Mouse (Mus musculus) testis, postnatal 10 days (tissue): ENCODE results near the gene Gm47985.

ENCODE experiments used
- DNase-seq: peaks from one replicate; pipeline ENCODE4 v3.0.0; 2021; ENCODE audit warnings: low spot score

The Gm47985 gene

DNA sequence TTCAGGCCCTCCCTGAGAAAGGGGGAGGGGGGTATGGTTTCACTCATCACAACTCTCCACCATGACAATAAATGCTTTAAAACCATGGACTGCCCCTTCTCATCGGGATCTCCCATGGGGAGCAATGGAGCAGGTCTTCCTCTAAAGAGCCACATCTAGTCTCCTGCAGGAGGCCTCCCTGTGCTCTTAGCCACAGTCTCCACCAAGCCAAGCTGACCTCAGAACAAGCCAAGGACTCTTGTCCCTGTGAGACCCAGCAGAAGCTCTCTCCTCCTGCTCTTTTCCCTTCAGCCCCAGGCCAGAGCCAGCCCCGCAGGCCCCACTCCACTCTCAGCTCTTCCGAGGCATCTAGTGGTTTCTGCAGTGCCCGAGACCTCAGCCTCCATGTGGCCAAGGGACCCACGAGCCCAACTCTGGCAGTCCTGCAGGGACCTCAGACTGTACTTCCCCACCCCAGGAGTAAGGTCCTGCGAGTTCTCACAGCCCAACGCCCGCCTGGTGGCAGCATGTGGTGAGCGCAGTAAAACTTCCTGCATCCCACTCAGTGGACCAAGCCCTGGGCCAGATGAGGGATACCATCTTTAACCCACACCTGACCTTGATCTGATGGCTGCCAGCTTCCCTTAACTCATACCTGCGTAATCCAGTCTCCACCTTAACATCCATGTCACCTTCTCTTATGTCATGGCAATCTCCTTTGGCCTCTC lies 40.4 kb downstream of the Gm47985 start:
- DNase-seq: no peak

DNA sequence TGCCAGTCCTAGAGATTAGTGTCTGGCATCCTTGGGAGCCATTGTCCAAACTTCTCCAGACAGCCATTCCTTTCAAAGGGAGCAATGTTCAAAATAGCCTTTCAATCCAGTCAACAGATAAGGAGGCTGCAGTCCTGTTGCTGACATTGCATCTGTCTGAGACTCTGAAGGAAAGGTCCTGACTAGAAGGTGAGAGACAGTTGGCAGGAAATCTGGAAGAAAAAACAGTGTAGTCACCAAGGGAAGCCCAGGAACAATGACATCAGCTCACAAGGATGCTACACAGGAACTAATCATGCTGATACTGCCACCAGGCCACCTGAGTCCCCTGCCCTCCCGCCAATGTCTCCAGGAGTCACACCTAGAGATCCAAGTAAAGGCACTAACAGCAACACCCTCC lies 41.0 kb downstream of the Gm47985 start:
- no peak for DNase-seq

DNA sequence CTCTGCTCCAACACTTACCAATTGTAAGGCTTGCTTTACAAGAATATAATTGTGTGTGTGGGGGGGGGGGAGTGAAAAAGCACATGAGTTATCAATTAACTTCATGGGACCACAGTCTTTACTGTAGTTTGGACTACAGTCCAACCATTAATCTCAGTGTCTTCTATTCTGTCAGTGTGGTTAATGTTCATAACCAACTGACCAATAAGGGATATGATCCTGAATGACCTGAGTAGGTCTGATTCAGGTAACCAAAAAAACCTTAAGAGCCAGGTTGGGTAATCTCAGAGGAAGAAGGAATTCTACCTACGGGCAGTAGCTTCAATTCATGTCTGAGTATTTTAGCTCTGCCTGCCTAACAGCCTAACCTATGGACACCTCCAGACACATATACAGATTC lies 42.2 kb downstream of the Gm47985 start:
- DNase-seq: no peak

DNA sequence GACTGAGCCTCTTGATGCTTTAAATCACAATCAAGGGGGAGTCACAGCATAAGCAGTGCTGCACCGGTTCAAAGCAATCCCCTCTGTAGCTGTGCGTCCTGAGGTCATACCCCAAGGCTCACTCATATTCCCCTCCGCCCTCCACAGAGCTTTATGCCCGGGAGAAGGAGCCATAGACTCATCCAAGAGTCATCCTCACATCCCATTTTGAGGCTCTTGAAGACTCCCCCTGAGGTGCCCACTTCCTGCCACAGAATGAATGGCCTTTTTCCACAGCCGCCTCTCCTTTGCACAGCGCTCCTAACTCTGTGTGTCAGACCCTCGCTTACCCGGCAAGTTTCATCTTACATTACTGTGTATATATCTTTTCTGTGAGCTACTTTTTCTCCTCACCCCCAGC lies 45.2 kb downstream of the Gm47985 start:
- DNase-seq: no peak

DNA sequence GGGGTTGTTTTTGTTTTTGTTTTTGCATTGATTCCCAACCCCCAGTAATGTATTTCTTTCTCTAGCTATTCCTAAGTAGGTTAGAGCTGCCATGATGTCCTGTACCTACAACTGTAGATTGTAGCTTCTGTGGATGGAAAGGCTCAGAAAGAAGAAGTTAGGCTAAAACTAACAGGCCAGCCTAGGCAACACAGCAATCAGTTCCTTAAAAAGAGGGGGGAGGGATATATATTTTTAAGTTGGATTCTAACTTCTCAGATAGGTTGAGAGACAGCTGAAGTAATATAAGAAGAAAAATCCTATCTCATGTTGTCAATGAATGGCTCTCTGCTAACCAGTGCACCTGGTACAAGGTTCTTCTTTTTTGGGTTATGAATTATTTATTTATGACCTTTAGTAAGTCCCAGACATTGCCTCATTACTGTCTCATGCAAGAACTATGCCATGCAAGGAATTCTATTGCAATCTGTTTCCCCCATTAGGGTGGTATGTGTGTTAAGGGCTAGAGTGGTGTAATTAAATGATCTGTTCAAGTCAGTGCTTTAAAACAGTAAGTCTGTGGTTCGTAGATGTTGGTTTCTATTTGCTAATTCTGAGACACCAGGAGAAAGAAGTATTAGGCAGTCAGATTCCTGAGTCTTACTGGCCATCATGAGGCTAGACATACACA lies 46.1 kb downstream of the Gm47985 start:
- DNase-seq: no peak

DNA sequence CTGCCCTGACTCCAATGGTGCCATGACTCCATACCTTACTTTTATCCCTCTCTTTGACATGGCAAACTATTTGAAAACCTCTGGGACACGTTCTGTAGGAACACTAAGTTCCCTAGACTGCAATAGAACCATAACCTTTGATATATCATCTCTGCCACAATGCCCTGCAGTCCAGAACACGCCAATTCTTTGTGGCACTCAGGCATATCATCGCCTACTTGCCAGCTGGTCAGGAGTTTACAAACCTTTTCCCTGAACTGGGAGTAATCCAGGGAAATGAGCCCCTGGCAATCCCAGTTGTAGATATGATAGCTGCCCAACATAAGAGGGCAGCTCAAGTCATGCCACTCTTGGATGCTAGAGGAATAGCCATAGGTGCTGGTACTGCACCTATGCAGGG lies 50.0 kb downstream of the Gm47985 start:
- DNase-seq: no peak

DNA sequence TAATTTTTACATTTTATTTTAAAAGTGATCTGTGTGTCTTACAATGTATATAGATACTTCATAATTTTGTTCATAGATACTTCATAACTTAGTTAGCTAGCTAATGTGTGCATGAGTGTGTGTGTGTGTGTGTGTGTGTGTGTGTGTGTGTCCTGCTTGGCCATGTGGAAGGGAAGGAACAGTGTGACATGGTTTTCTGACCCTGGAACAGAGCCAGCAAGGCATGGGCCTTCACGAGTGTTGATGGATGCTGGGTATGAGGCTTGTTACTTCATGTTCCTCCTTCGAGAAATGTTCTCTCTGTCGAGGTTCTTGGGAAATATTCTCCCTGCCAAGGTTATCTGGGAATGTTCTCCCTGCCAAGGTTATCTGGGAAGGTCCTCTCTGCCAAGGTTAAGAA lies 51.4 kb downstream of the Gm47985 start:
- DNase-seq: no peak
